Mouse (Mus musculus) lung, postnatal 0 days (tissue): ENCODE measurements at regions not wholly inside any gene's neighbourhood (a gene's known extent, or its start where the extent isn't known, plus 50 kb on each side); places are given as distances from the start of the nearest gene placed in this dataset.

ENCODE experiments used
- ATAC-seq: fragments of 200-750 bp; cut with Nextera tagmentation; 2 replicates; pipeline ENCODE4 v1.8.0; 2017; ENCODE audit warnings: moderate library complexity
- DNase-seq: peaks from one replicate; pipeline ENCODE4 v3.0.0-alpha.2; 2016; ENCODE audit warnings: low spot score
- H3K27ac ChIP-seq: fragments of 300-500 bp; sonication (generic); 2 replicates; pipeline ENCODE4 v1.5.1; 2014; ENCODE audit warnings: antibody characterized with exemption, mild to moderate bottlenecking, low read length, mixed read lengths
- H3K27me3 ChIP-seq: fragments of 300-500 bp; sonication (generic); replicated peaks from 2 replicates; pipeline ENCODE4 v1.6.1; 2014; ENCODE audit warnings: low read length, mixed read lengths; ENCODE audit not compliant: insufficient read depth
- H3K36me3 ChIP-seq: fragments of 300-500 bp; sonication (generic); 2 replicates; pipeline ENCODE4 v1.6.1; 2014; ENCODE audit warnings: low read length, mixed read lengths; ENCODE audit not compliant: insufficient read depth
- H3K4me1 ChIP-seq: fragments of 300-500 bp; sonication (generic); 2 replicates; pipeline ENCODE4 v1.6.1; 2014; ENCODE audit warnings: antibody characterized with exemption, low read depth, low read length, mixed read lengths; ENCODE audit not compliant: insufficient read depth
- H3K4me2 ChIP-seq: fragments of 300-500 bp; sonication (generic); replicated peaks from 2 replicates; pipeline ENCODE4 v1.6.1; 2014; ENCODE audit warnings: low read depth, mild to moderate bottlenecking, low read length, moderate library complexity, mixed read lengths
- H3K4me3 ChIP-seq: fragments of 300-500 bp; sonication (generic); 2 replicates; pipeline ENCODE4 v1.5.1; 2014; ENCODE audit warnings: low read depth, low read length
- H3K9ac ChIP-seq: fragments of 300-500 bp; sonication (generic); replicated peaks from 2 replicates; pipeline ENCODE4 v1.6.1; 2014; ENCODE audit warnings: low read depth, mild to moderate bottlenecking
- H3K9me3 ChIP-seq: fragments of 300-500 bp; sonication (generic); 2 replicates; pipeline ENCODE4 v1.6.1; 2016; ENCODE audit warnings: low read length, mixed read lengths
- CTCF ChIP-seq: IDR thresholded peaks from 2 replicates; pipeline ENCODE4 v1.5.1; 2016; ENCODE audit warnings: antibody characterized with exemption, mild to moderate bottlenecking
- WGBS: fragments of 180-500 bp; shearing (Covaris S2); extraction: QIAGEN DNeasy Blood & Tissue Kit; methylation state at CpG from one replicate; pipeline ENCODE4 v1.1.7; 2014; 5-methylcytosine and 5-hydroxymethylcytosine counted together

DNA sequence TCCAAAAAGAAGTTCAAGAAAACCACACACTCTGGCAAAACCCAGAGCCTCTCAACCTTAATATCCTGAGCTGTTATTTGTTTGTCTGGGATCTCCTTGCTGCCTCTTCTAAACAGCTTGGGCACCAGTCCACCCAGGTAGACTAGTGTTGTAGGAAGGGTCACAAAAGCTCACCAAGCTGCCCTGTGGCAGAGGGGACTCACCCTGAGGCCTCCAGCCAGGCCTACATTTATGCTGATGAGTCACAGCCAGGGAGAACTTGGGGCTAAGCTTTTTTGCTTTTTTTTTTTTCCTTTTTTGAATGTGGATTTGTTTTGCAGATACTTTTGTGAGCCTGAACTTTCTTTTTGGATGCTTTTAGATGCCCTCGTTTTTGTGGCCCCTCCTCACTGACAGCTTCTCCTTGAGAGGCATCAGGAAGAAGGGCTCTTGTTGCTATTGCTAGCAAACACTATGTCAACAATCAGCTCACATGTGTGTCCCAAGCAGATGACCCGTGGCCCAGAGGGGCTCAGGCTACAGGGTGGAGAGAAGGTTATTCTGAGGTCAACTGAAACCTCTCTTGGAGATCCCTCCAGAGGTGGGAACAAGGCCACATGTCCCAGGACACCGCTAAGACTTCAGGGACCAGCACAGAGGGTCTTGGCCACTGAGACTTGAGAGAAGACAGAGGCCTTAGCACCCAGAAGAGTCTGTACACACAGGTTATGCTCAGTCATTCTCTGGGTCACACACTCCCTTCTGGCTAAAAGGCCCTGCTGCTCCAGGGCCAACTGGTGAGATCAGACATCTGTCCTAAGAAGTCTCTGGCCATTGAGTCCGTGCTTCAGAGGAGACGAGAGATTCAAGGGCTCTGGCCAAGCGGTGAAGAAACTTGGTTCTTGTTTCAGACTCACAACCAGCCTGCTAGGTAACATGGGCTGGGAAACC, 50.3 kb upstream of the Itga11 start:
- no peak for ATAC-seq
- no peaks in the 10 kb centered on the region for H3K9me3 ChIP-seq
- 50% methylated on average over 6 of the region's 6 CpGs for WGBS
- H3K9ac ChIP-seq, result no peak overlapping the region
- H3K4me1 ChIP-seq, result no peaks in the 10 kb centered on the region
- no peak overlapping the region for H3K4me2 ChIP-seq
- no peaks in the 10 kb centered on the region for H3K27me3 ChIP-seq
- H3K27ac ChIP-seq, result no peak overlapping the region
- no peaks in the 10 kb centered on the region for H3K36me3 ChIP-seq
- H3K4me3 ChIP-seq, result no peak overlapping the region
- no peak for DNase-seq
- TF ChIP-seq CTCF, result no peak
